Mouse (Mus musculus) C2C12 (cell line): ENCODE results near the gene Dync2li1. TPM values are rescaled to one million over a fixed set of nuclear protein-coding genes. Genes with fewer than 3 reads are reported as not detected.

Experiments used
- H3K27me3 ChIP-seq: one replicate; pipeline ENCODE4 v1.6.1; 2011; ENCODE audit not compliant: control insufficient read depth, insufficient read depth, insufficient read length
- H3K36me3 ChIP-seq: one replicate; pipeline ENCODE4 v1.6.1; 2011; ENCODE audit not compliant: control insufficient read depth, insufficient read depth
- H3K4me3 ChIP-seq: one replicate; pipeline ENCODE4 v1.5.1; 2011; ENCODE audit warnings: mild to moderate bottlenecking, control low read depth; ENCODE audit not compliant: poor library complexity, insufficient read depth, severe bottlenecking
- H3K79me2 ChIP-seq: one replicate; pipeline ENCODE4 v1.6.1; 2011; ENCODE audit not compliant: control insufficient read depth, insufficient read depth
- H3K79me3 ChIP-seq: one replicate; pipeline ENCODE4 v1.6.1; 2011; ENCODE audit warnings: low read depth, control low read depth
- H3ac ChIP-seq: one replicate; pipeline ENCODE3; 2011; ENCODE audit warnings: low read depth; ENCODE audit not compliant: control insufficient read depth, insufficient read length
- CEBPB ChIP-seq: IDR thresholded peaks from one replicate; pipeline ENCODE4 v1.6.1; 2011; ENCODE audit warnings: low read depth, mild to moderate bottlenecking, control low read depth, moderate library complexity
- CTCF ChIP-seq: IDR thresholded peaks from one replicate; pipeline ENCODE4 v1.5.1; 2011; ENCODE audit not compliant: control insufficient read depth, insufficient read depth, insufficient read length
- FOSL1 ChIP-seq: IDR thresholded peaks from one replicate; pipeline ENCODE4 v1.8.0; 2011; ENCODE audit warnings: mild to moderate bottlenecking, low read length; ENCODE audit not compliant: poor library complexity, insufficient read depth, severe bottlenecking
- MAX ChIP-seq: IDR thresholded peaks from one replicate; pipeline ENCODE4 v1.6.1; 2011; ENCODE audit warnings: mild to moderate bottlenecking, control low read depth
- MYOD1 ChIP-seq: IDR thresholded peaks from one replicate; pipeline ENCODE4 v1.6.1; 2011; ENCODE audit warnings: low read depth; ENCODE audit not compliant: control insufficient read depth, insufficient read length
- MYOG ChIP-seq: IDR thresholded peaks from one replicate; pipeline ENCODE4 v1.6.1; 2011; ENCODE audit not compliant: control insufficient read depth, insufficient read length; ENCODE audit errors: extremely low read depth
- USF1 ChIP-seq: IDR thresholded peaks from one replicate; pipeline ENCODE4 v1.6.1; 2011; ENCODE audit warnings: low read depth, mild to moderate bottlenecking, control low read depth, moderate library complexity
- polyA plus RNA-seq: library from polyadenylated mRNA; unstranded; fragments of >200 nt; fragmentation: generic; extraction: Trizol; gene quantifications from one replicate; pipeline ENCODE4 v1.2.1, GENCODE M21; 2012; ENCODE audit warnings: missing spikeins

Gene Dync2li1
- polyA plus RNA-seq, 1 experiment, result 4.0 TPM

- TF ChIP-seq CTCF, result no peak
- no peak for TF ChIP-seq MYOD1
- TF ChIP-seq MAX, result no peak
- no peak for TF ChIP-seq CEBPB
- TF ChIP-seq MYOG, result no peak
- TF ChIP-seq FOSL1, result no peak
- TF ChIP-seq USF1, result no peak
- no peaks in the 10 kb centered on the region for H3K27me3 ChIP-seq
- no peak overlapping the region for H3ac ChIP-seq
- peaks cover 44% of the 10 kb centered on the region for H3K36me3 ChIP-seq
- no peaks in the 10 kb centered on the region for H3K79me2 ChIP-seq
- no peaks in the 10 kb centered on the region for H3K79me3 ChIP-seq
- no peak overlapping the region for H3K4me3 ChIP-seq
Observed at GRCm38 (mm10) chr17:84611971-84612370, 14.3 kb upstream of the Dync2li1 start.

GRCm38 (mm10) chr17:84615811-84616210 lies 10.5 kb upstream of the Dync2li1 start:
- Histone ChIP-seq H3K27me3 (no peaks in the 10 kb centered on the region), H3ac (no peak overlapping the region), H3K79me2 (no peaks in the 10 kb centered on the region), H3K36me3 (peaks cover 53% of the 10 kb centered on the region), H3K4me3 (no peak overlapping the region), H3K79me3 (no peaks in the 10 kb centered on the region)
- TF ChIP-seq CTCF, result no peak
- no peak for TF ChIP-seq MYOD1
- no peak for TF ChIP-seq FOSL1
- TF ChIP-seq CEBPB, result no peak
- TF ChIP-seq MAX, result no peak

GRCm38 (mm10) chr17:84616526-84617074 lies 9.7 kb upstream of the Dync2li1 start:
- H3K36me3 ChIP-seq, result peaks cover 51% of the 10 kb centered on the region
- H3K27me3 ChIP-seq, result no peaks in the 10 kb centered on the region
- H3ac ChIP-seq, result no peak overlapping the region
- no peaks in the 10 kb centered on the region for H3K79me2 ChIP-seq
- TF ChIP-seq CTCF, result no peak
- TF ChIP-seq FOSL1, result no peak
- TF ChIP-seq USF1, result no peak
- TF ChIP-seq MAX, result no peak
- TF ChIP-seq CEBPB, result no peak
- TF ChIP-seq MYOG, result no peak
- H3K4me3 ChIP-seq, result no peak overlapping the region
- no peaks in the 10 kb centered on the region for H3K79me3 ChIP-seq

- H3K36me3 ChIP-seq, result peaks cover 39% of the 10 kb centered on the region
- no peaks in the 10 kb centered on the region for H3K79me3 ChIP-seq
- no peak overlapping the region for H3ac ChIP-seq
- no peaks in the 10 kb centered on the region for H3K27me3 ChIP-seq
- no peaks in the 10 kb centered on the region for H3K79me2 ChIP-seq
- no peak for TF ChIP-seq CEBPB
- no peak for TF ChIP-seq USF1
- TF ChIP-seq FOSL1, result no peak
- no peak for TF ChIP-seq MYOG
- TF ChIP-seq MYOD1, result no peak
- no peak for TF ChIP-seq MAX
- TF ChIP-seq CTCF, result no peak
- H3K4me3 ChIP-seq, result no peak overlapping the region
Observed at GRCm38 (mm10) chr17:84617953-84618352, 8.3 kb upstream of the Dync2li1 start.

GRCm38 (mm10) chr17:84619112-84619511 lies 7.2 kb upstream of the Dync2li1 start:
- no peaks in the 10 kb centered on the region for H3K79me2 ChIP-seq
- no peaks in the 10 kb centered on the region for H3K79me3 ChIP-seq
- peaks cover 28% of the 10 kb centered on the region for H3K36me3 ChIP-seq
- no peak overlapping the region for H3ac ChIP-seq
- no peak overlapping the region for H3K4me3 ChIP-seq
- no peak for TF ChIP-seq MAX
- no peaks in the 10 kb centered on the region for H3K27me3 ChIP-seq

- Histone ChIP-seq H3K4me3 (no peak overlapping the region), H3K79me2 (no peaks in the 10 kb centered on the region), H3ac (no peak overlapping the region), H3K79me3 (no peaks in the 10 kb centered on the region), H3K27me3 (no peaks in the 10 kb centered on the region), H3K36me3 (peaks cover 19% of the 10 kb centered on the region)
- TF ChIP-seq MAX (no peak), FOSL1 (no peak), CTCF (no peak), MYOG (no peak), MYOD1 (no peak), CEBPB (no peak), USF1 (no peak)
Observed at GRCm38 (mm10) chr17:84620076-84620475, 6.2 kb upstream of the Dync2li1 start.

GRCm38 (mm10) chr17:84620610-84621009 lies 5.7 kb upstream of the Dync2li1 start:
- Histone ChIP-seq H3K4me3 (no peak overlapping the region), H3ac (no peak overlapping the region), H3K79me2 (no peaks in the 10 kb centered on the region), H3K79me3 (no peaks in the 10 kb centered on the region), H3K36me3 (peaks cover 16% of the 10 kb centered on the region), H3K27me3 (no peaks in the 10 kb centered on the region)
- TF ChIP-seq CEBPB, result no peak
- no peak for TF ChIP-seq CTCF
- no peak for TF ChIP-seq FOSL1
- no peak for TF ChIP-seq MYOG
- no peak for TF ChIP-seq USF1
- TF ChIP-seq MAX, result no peak
- TF ChIP-seq MYOD1, result no peak
